Mouse (Mus musculus): ENCODE results near the gene Ppme1. TPM values are rescaled to one million over a fixed set of nuclear protein-coding genes. Genes with fewer than 3 reads are reported as not detected.

The Ppme1 gene
- total RNA-seq (2023) = 57.1 TPM

DNA sequence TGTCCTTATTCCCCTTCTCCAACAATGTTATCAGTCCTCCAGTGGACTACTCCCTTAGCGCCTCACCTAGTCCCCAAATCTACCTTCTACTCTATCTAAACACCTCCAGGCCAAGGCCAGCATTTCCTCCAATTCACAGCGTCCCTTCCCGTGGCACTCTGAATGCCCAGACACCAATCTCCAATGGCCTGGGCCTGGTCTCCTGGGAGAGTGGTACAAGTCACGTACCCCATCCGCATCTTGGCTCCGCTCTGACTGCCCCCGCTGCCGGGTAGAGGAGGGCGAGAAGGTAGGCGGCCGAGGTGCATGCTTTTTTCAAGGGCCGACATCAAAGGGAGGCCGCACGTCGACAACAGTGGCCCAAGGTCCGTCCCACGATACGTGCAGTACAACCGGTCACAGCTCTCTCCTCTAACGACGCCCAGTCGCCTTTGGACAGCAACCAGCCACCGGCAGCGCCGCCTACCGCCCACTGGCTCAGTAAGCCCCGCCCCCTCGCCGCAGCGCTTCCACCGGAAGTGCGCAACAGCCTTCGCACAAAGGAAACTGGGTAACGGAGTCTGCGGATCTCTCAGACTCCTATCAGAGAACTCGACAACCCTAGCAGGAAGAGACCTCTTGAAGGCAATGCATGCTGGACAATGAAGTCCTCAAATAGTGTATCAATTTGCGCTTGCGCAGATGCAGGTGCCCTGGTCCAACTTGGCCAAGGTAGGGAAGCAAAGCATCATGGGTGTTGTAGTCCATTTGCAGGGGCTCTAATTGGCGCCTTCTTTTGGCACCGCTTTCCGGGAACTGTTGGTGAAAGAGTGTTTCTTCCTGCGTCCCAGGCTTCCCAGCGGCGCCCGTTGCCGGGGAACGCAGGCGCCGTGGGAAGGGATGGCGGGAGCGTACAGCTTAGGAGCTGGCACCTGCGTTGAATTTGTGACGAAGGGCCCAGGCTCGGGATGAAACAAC lies at the start of gene Ppme1, which contains the start of gene C2cd3:
Gene Ppme1, minus strand, starts transcription at position 813 of the 957 bp plus-strand sequence.
Gene C2cd3, plus strand, starts transcription at position 739 of the 957 bp plus-strand sequence.

DNA sequence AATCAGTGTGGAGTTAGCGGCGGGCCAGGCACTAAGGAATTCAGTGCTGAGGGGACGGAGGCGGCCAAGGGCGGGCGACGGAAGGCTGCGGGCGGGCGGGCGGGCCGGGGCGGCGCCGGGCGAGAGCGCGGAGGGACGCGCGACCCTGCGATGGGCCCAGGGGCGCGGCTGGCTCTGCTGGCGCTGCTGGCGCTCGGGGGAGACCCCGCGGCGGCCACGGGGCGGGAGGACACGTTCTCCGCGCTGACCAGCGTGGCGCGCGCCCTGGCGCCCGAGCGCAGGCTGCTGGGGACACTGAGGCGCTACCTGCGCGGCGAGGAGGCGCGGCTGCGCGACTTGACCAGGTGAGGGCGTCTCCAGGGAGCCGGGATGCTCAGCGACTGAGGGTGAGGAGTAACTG lies 86.7 kb downstream of the Ppme1 start, which contains the start of gene P4ha3:
Gene P4ha3, plus strand, starts transcription at position 138 of the 400 bp plus-strand sequence.

Other genes starting within 250 kb of the Ppme1 start
- 1.7 TPM for gene Lipt2, start 213.0 kb downstream of the Ppme1 start, total RNA-seq (2023)
- gene Kcne3, start 195.8 kb downstream of the Ppme1 start, total RNA-seq (2023) = not detected
- gene Pgm2l1, start 144.9 kb downstream of the Ppme1 start, total RNA-seq (2023) = 34.4 TPM
- 0.41 TPM for gene P4ha3, start 86.8 kb downstream of the Ppme1 start, total RNA-seq (2023)
- gene C2cd3, start 74 bp downstream of the Ppme1 start, total RNA-seq (2023) = 68.1 TPM
- 0.47 TPM for gene Ucp3, start 100.7 kb upstream of the Ppme1 start, total RNA-seq (2023)
- gene Ucp2, start 121.0 kb upstream of the Ppme1 start, total RNA-seq (2023) = 710 TPM
- gene Dnajb13, start 142.7 kb upstream of the Ppme1 start, total RNA-seq (2023) = 2.9 TPM
- gene Coa4, start 164.8 kb upstream of the Ppme1 start, total RNA-seq (2023) = 6.7 TPM
- 61.5 TPM for gene Rab6a, start 235.1 kb upstream of the Ppme1 start, total RNA-seq (2023)
- 36.1 TPM for gene Mrpl48, start 236.0 kb upstream of the Ppme1 start, total RNA-seq (2023)

Measured in CD4-positive naive resting alpha-beta T cell, adult 76 days (primary cell).